Mouse (Mus musculus) gastrocnemius, adult 8-10 months (tissue): ENCODE results near the gene Cyp46a1. TPM values are rescaled to one million over a fixed set of nuclear protein-coding genes. Genes with fewer than 3 reads are reported as not detected.

Source experiments
- DNase-seq, 2 experiments: peaks; one replicate each; pipeline ENCODE4 v3.0.0; 2022; ENCODE audit warnings: low spot score in 2 of 2
- total RNA-seq, 4 experiments: library from RNA; stranded (reverse); gene quantifications; 2 replicates each; pipeline ENCODE4 v1.2.4; 2022

The Cyp46a1 gene
- total RNA-seq, 4 experiments from 2014 or later, result 0.13 to 0.44 (median 0.19) TPM

- peak; percentile 75 to 76 for DNase-seq
Measured at GRCm38 (mm10) chr12:108363796-108364195, 29.6 kb downstream of the Cyp46a1 start.

- peak; percentile 31 to 59 for DNase-seq
Measured at GRCm38 (mm10) chr12:108365340-108365739, 31.2 kb downstream of the Cyp46a1 start.

GRCm38 (mm10) chr12:108365868-108366267 lies 31.7 kb downstream of the Cyp46a1 start:
- DNase-seq, result no peak

- DNase-seq, result no peak
Measured at GRCm38 (mm10) chr12:108367909-108368308, 33.7 kb downstream of the Cyp46a1 start.

GRCm38 (mm10) chr12:108368921-108369320 lies 34.7 kb downstream of the Cyp46a1 start:
- no peak for DNase-seq

GRCm38 (mm10) chr12:108370596-108371428 lies 36.6 kb downstream of the Cyp46a1 start, which contains the start of gene Eml1:
Gene Eml1, plus strand, starts transcription at chr12:108370957.
- DNase-seq, result peak; percentile 50 to 67

- DNase-seq, result no peak
Measured at GRCm38 (mm10) chr12:108371429-108371765, 37.2 kb downstream of the Cyp46a1 start.

- peak; percentile 71 to 81 for DNase-seq
Measured at GRCm38 (mm10) chr12:108372241-108372640, 38.1 kb downstream of the Cyp46a1 start.

GRCm38 (mm10) chr12:108373611-108374010 lies 39.4 kb downstream of the Cyp46a1 start:
- peak; percentile 39 to 69 for DNase-seq

- no peak for DNase-seq
Measured at GRCm38 (mm10) chr12:108374689-108375088, 40.5 kb downstream of the Cyp46a1 start.

- DNase-seq, result no peak
Measured at GRCm38 (mm10) chr12:108378379-108379133, 44.4 kb downstream of the Cyp46a1 start.

GRCm38 (mm10) chr12:108386476-108387232 lies 52.5 kb downstream of the Cyp46a1 start:
- DNase-seq, result peak; percentile 72 to 79

GRCm38 (mm10) chr12:108389718-108390117 lies 55.5 kb downstream of the Cyp46a1 start:
- DNase-seq, result no peak

GRCm38 (mm10) chr12:108392254-108393044 lies 58.3 kb downstream of the Cyp46a1 start:
- DNase-seq, result no peak

GRCm38 (mm10) chr12:108393082-108393481 lies 58.9 kb downstream of the Cyp46a1 start:
- no peak for DNase-seq

GRCm38 (mm10) chr12:108393637-108394036 lies 59.5 kb downstream of the Cyp46a1 start:
- DNase-seq, result peak; percentile 84 to 89

GRCm38 (mm10) chr12:108394534-108395284 lies 60.5 kb downstream of the Cyp46a1 start:
- DNase-seq, result no peak

GRCm38 (mm10) chr12:108395285-108395660 lies 61.1 kb downstream of the Cyp46a1 start:
- DNase-seq, result no peak

- DNase-seq, result no peak
Measured at GRCm38 (mm10) chr12:108396081-108396947, 62.1 kb downstream of the Cyp46a1 start.
